Mouse (Mus musculus): Measurements from ENCODE around the gene Ddx43. TPM values are rescaled to one million over a fixed set of nuclear protein-coding genes. Genes with fewer than 3 reads are reported as not detected.
"Not testable (repeated sequence)": the region's sequence is repeated elsewhere in the genome, so short reads cannot be mapped to it uniquely, and the experiment has no call there.

Gene Ddx43
- total RNA-seq, 2 experiments from 2014 or later: not detected

DNA sequence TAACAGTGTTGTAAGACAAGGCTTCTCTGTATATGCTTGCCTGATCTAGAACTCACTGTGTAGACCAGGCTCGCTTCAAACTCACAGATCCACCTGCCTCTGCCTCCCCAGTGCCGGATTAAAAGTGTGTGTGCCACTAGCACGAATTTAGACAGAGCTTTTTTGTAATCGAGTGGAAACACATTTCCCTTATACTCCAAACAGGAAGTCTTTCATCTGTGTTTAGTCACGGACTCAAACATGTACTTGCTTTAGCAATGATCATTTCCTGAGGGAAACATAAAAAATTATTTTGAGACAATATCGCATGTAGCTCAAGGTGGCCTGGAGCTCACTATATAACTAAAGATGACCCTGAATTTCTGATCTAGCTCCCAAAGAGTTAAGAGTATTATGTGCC lies 32.2 kb upstream of the Ddx43 start:
- TF ChIP-seq CTCF (IDR thresholded peaks at IDR 0.05): no peak
- H3K27ac ChIP-seq: no peak overlapping the region
- intact Hi-C loops (cut with DNase I): no loop called here
- no peak overlapping the region for H3K4me3 ChIP-seq
- DNase-seq: no peak

DNA sequence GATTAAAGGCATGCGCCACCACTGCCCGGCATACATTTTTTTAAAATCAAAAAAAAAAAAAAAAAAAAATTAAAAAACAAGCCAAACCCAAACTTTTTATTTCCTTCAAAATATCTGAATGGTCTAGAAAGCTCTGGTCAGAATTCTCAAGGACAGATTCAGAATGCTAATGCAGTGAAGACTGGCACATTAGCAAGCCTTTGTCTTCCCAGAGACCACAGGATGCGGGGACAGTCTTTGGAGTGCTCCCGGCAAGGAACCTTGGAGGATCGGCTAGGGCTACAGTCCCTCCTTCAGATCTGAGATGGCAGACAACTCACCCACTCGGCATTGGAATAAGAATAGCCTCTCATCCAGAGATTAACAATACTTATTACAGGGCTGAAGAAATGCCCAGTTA lies 30.9 kb upstream of the Ddx43 start:
- intact Hi-C loops (cut with DNase I): no loop called here
- H3K27ac ChIP-seq: no peak overlapping the region
- DNase-seq: no peak
- TF ChIP-seq CTCF (IDR thresholded peaks at IDR 0.05): no peak
- no peak overlapping the region for H3K4me3 ChIP-seq

DNA sequence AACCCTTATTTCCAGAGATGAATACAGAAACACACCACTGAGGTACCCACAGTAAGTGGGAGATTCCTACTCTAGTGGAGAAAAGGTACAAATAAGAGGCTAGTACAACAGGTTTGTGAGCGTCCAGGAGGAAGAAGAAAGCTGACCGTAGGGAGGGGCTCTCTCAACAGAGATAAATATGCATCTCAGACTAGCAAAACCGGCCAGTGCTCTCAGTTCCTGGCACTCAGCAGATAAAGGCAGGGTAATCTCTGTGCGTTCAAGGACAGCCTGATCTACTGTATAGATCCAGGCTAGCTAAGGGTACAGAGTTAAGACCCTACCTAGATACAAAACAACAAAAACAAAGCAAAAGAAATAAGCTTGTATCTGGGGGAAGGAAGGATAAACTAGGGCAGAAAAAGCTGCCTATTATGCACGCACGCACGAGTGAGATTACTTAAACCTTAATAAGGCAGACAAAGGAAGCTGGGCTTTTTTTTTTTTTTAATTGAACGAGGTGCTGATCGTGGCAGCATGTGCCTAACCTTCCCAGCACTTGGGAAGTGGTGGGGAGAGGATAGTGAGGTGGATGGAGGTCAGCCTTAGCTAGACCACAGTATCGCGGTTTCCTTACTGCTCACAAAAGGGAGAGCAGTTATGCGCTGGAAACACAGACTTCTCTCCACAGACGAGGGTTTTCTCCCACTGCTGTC lies 29.6 kb upstream of the Ddx43 start:
- no peak for TF ChIP-seq CTCF (IDR thresholded peaks at IDR 0.05)
- H3K4me3 ChIP-seq: no peak overlapping the region
- intact Hi-C loops (cut with DNase I): no loop called here
- DNase-seq: no peak
- H3K27ac ChIP-seq: no peak overlapping the region

DNA sequence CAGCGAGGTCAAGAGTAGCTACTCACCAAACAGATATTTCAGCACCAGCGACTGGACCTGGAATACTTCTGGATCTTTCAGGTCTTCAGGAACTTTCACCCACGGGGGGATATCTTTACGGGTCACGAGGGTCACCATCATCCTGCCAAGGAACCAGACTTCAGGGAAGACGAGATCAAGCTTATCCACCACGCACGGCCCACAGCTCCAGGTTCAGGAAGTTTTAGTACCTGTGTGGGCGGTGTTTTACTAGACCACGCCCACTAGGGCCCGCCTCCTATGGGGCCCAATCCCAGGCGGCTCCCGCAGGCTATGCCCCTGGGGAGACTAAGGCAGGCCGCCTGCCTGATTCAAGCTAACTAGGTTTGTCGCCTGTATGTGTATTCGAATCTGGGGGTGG lies 27.6 kb upstream of the Ddx43 start, which contains the start of gene Dppa5a:
Gene Dppa5a (minus strand): TSS at position 219 of the 400 bp plus-strand sequence.
- intact Hi-C loops (cut with DNase I); DNase-seq; H3K27ac ChIP-seq; H3K4me3 ChIP-seq: not testable (repeated sequence)

DNA sequence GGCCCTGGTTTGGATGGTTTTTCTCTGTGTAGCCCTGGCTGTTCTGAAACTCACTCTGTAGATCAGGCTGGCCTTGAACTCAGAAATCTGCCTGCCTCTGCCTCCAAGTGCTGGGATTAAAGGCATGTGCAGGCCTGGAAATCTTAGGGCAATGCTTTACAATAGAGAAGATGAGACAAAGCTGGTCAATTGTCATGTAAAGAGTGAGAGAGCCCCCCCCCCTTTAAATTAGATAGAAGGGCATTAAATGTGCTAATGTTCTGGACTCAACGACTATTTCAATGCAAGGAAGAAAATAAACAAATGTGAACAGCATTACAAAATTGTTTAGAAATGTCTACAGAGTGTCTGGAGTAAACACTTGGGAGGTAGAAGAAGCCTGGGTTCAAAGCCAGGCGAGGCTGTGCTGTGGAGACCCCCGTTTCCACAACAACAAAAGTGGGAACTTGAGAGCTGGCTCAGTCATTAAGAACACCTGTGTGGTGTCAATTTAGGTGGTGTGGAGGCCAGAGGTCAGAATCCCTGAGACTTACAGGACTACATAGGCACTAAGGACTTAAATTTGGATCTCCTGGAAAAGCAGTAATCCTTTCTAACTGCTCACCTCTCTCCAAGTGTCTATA lies 26.8 kb upstream of the Ddx43 start:
- intact Hi-C loops (cut with DNase I): no loop called here
- no peak for TF ChIP-seq CTCF (IDR thresholded peaks at IDR 0.05)
- Histone ChIP-seq H3K27ac (no peak overlapping the region), H3K4me3 (no peak overlapping the region)
- no peak for DNase-seq

DNA sequence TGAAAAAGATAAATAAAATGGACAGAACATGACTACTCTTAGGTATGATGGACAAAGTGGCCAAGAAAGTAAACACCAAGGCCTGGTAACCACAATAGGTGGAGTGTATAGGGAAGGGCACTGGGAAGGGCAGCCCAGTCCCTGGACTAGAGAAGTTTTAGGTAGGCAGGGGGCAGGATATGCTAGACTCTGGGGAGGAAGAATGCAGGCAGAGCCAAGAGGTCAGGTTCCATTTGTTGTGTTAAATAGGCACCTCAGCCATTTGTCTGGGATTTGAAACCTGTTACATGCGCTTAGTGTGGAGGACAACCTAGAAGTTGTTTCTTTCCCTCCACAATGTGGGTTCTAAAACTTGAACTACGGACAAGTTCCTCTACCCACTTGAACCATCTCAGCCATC lies 26.2 kb upstream of the Ddx43 start:
- H3K27ac ChIP-seq: no peak overlapping the region
- no peak overlapping the region for H3K4me3 ChIP-seq
- no peak for DNase-seq
- TF ChIP-seq CTCF (IDR thresholded peaks at IDR 0.05): no peak
- intact Hi-C loops (cut with DNase I): no loop called here

DNA sequence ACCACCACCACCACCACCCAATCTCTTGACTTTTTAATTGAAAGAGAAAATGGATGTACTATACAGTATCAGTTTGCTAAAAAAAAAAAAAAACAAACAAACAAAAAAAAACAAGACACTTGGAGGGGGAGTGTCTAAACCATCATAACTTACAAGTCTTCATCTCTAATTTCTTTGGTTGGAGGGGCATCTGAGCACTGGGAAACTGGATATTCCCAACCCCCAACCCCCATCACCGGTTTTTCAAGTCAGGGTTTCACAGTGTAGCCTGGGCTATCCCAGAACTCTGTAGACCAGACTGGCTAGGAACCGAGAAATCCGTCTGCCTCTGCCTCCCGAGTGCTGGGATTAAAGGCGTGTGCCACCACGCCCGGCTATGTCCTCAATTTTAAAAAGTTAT lies 25.8 kb upstream of the Ddx43 start:
- no peak for DNase-seq
- intact Hi-C loops (cut with DNase I): no loop called here

DNA sequence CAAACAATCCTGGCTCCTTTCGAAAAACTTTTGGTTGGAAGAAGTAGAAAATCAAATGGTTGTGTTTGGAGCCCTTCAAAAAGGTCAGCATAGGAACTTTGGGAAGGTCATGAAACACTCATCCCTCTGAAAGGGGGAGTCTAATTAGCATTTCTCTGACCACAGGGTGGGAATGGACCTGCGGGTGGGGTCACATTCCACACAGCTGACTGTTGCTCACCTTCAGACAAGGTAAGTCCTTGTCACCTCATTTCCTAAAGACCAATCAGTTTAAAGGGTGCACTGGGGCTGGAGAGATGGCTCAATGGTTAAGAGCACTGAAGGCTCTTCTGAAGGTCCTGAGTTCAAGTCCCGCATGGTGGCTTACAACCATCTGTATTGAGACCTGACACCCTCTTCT lies 24.1 kb upstream of the Ddx43 start:
- DNase-seq: no peak
- no peak for TF ChIP-seq CTCF (IDR thresholded peaks at IDR 0.05)
- intact Hi-C loops (cut with DNase I): no loop called here
- no peak overlapping the region for H3K4me3 ChIP-seq
- H3K27ac ChIP-seq: no peak overlapping the region

More for the DNA sequence above, 25.8 kb upstream of the Ddx43 start:
- Histone ChIP-seq H3K4me3 (no peak overlapping the region), H3K27ac (no peak overlapping the region)
- no peak for TF ChIP-seq CTCF (IDR thresholded peaks at IDR 0.05)

DNA sequence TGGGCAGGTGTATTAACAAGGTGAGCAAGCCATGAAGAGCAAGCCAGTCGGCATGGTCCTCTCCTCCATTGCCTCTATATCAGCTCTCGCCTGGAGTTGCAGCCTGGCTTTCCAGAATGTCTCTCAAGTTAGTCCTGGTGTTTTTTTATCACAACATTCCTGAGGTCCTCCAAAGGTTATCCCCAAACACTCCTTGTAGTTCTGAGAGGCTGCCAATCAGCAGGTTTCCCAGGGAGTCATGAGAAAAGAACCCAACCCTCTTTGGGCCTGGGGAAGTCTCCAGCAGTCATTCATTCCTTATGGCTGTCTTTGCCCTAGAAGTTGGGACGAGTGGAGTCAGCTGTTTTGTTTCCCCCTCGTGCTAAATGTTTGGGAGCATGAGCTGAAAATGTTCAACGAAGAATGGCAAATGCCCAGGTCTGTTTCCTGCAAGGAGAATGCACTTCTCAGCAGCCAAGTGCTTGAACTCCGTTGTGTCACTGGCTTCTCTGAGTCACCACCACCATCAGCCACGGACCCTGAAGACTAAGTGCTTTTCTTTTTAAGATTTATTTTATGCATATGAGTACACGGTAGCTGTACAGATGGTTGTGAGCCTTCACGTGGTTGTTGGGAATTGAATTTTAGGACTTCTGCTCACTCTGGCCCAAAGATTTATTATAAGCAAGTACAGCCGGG lies 22.6 kb upstream of the Ddx43 start:
- H3K4me3 ChIP-seq: no peak overlapping the region
- DNase-seq: no peak
- intact Hi-C loops (cut with DNase I): no loop called here
- H3K27ac ChIP-seq: no peak overlapping the region
- no peak for TF ChIP-seq CTCF (IDR thresholded peaks at IDR 0.05)

DNA sequence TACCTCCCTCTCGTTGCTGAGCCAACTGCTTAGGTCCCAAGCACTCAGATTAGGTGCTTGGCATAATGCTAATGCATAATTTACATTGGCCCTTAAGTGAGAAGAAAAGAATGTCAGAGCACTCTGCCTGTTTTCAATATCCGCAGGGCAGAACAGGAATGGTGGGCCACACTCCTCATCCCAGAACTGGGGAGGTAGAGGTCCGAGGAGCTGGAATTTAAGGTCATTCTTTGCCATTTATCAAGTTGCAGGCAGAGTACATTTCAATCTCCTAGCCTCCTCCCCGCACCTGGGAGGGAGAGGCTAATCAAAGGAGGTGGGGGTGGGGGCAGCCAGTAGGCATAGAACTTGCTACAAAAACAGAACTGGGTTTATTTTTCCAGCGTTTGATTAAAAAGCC lies 21.2 kb upstream of the Ddx43 start:
- no peak for TF ChIP-seq CTCF (IDR thresholded peaks at IDR 0.05)
- no peak for DNase-seq
- no peak overlapping the region for H3K4me3 ChIP-seq
- intact Hi-C loops (cut with DNase I): no loop called here
- no peak overlapping the region for H3K27ac ChIP-seq

DNA sequence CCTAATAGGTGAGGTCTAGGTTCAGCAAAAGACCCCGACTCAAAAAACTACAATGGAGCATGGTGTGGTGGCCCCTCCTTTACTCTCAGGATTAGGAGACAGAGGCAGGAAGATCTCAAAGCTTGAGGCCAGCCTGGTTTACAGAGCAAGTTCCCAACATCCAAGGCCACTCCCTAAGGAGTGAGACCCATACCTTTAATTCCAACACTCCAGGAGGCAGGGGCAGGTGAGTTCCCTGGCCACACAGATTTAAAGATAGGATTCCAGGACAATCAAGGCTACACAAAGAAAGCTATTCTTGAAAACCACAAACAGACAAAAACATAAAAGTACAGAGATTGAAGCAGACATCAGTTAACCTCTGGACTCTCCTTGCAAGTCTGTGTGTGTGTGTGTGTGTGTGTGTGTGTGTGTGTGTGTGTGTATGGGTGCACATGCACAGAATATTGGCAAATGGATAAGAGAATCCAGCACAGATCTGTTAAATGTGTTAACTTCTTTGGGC lies 20.6 kb upstream of the Ddx43 start:
- Histone ChIP-seq H3K4me3 (no peak overlapping the region), H3K27ac (no peak overlapping the region)
- intact Hi-C loops (cut with DNase I): no loop called here
- no peak for TF ChIP-seq CTCF (IDR thresholded peaks at IDR 0.05)
- DNase-seq: no peak

DNA sequence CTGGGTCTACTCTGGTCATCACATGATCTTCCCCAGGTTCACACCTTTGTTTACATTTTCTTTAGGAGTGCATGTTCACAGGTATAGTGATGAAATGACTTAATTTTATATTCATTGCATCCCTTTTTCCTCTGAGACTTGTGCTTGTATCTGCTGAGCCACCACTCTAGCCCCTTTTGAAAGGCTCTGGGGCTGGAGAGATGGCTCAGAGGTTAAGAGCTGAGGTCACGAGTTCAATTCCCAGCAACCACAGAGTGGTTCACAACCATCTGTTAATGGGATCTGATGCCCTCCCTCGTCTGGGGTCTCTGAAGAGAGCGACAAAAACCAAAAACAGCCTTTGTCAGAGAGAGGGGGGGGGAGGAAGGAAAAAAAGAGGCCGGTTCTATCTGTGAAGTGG lies 20.1 kb upstream of the Ddx43 start:
- DNase-seq: no peak

DNA sequence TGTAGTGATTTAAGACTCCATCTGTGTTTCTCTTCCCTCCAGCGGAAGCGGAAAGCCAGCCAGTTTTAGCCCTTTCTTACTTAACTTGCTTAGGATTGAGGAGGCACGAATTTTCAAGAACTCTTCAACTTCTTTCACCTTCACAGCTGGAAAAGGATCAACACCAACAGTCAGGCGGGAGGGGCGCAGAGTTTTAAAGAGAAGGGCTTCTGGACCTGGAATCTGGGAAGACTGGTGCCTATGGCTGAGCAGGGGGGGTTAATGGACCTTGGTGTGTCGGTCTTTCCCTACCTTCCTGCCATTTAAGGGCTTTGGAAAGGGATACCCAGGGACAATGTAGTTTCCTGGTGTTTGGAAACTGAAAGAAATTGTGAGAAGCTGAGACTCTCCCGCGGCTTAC lies 18.0 kb upstream of the Ddx43 start:
- Histone ChIP-seq H3K4me3 (no peak overlapping the region), H3K27ac (no peak overlapping the region)
- no peak for DNase-seq
- no peak for TF ChIP-seq CTCF (IDR thresholded peaks at IDR 0.05)
- intact Hi-C loops (cut with DNase I): no loop called here

More for the DNA sequence above, 20.1 kb upstream of the Ddx43 start:
- Histone ChIP-seq H3K4me3 (no peak overlapping the region), H3K27ac (no peak overlapping the region)
- intact Hi-C loops (cut with DNase I): no loop called here
- TF ChIP-seq CTCF (IDR thresholded peaks at IDR 0.05): no peak

All from gastrocnemius, adult 2 months (tissue).